Mouse (Mus musculus): ENCODE measurements around the gene Ccdc13. TPM values are rescaled to one million over a fixed set of nuclear protein-coding genes. Genes with fewer than 3 reads are reported as not detected.

Gene Ccdc13
- polyA plus RNA-seq, 1 experiment from 2014 or later: 0.18 TPM

Other genes starting within 250 kb of the Ccdc13 start
- not detected in 2 replicates for gene Lyzl4, start 197.4 kb downstream of the Ccdc13 start, polyA plus RNA-seq (2014; fragmentation: Nextera tagmentation; extraction: Ambion mirVana)
- 0.08 and 0.57 TPM in 2 replicates for gene Vipr1, start 196.7 kb downstream of the Ccdc13 start, polyA plus RNA-seq (2014; fragmentation: Nextera tagmentation; extraction: Ambion mirVana)
- 11.6 and 12.3 TPM in 2 replicates for gene Sec22c, start 134.0 kb downstream of the Ccdc13 start, polyA plus RNA-seq (2014; fragmentation: Nextera tagmentation; extraction: Ambion mirVana)
- 96.0 and 109 TPM in 2 replicates for gene Ss18l2, start 129.1 kb downstream of the Ccdc13 start, polyA plus RNA-seq (2014; fragmentation: Nextera tagmentation; extraction: Ambion mirVana)
- 59.7 and 61.2 TPM in 2 replicates for gene Nktr, start 120.3 kb downstream of the Ccdc13 start, polyA plus RNA-seq (2014; fragmentation: Nextera tagmentation; extraction: Ambion mirVana)
- 4.9 and 5.1 TPM in 2 replicates for gene Zfp651, start 80.1 kb downstream of the Ccdc13 start, polyA plus RNA-seq (2014; fragmentation: Nextera tagmentation; extraction: Ambion mirVana)
- gene Klhl40, start 61.9 kb downstream of the Ccdc13 start, polyA plus RNA-seq (2014; fragmentation: Nextera tagmentation; extraction: Ambion mirVana): 0.81 and 0.85 TPM in 2 replicates
- not detected in 2 replicates for gene Hhatl, start 47.0 kb downstream of the Ccdc13 start, polyA plus RNA-seq (2014; fragmentation: Nextera tagmentation; extraction: Ambion mirVana)
- gene Higd1a, start 18.9 kb upstream of the Ccdc13 start, polyA plus RNA-seq (2014; fragmentation: Nextera tagmentation; extraction: Ambion mirVana): 135 and 136 TPM in 2 replicates
- gene Ackr2, start 58.9 kb upstream of the Ccdc13 start, polyA plus RNA-seq (2014; fragmentation: Nextera tagmentation; extraction: Ambion mirVana): 0.10 and 0.31 TPM in 2 replicates
- not detected in 2 replicates for gene Cyp8b1, start 76.8 kb upstream of the Ccdc13 start, polyA plus RNA-seq (2014; fragmentation: Nextera tagmentation; extraction: Ambion mirVana)
- gene Fam198a, start 111.5 kb upstream of the Ccdc13 start, polyA plus RNA-seq (2014; fragmentation: Nextera tagmentation; extraction: Ambion mirVana): 0.35 and 0.38 TPM in 2 replicates
- gene Pomgnt2, start 157.6 kb upstream of the Ccdc13 start, polyA plus RNA-seq (2014; fragmentation: Nextera tagmentation; extraction: Ambion mirVana): 6.9 and 7.5 TPM in 2 replicates